Mouse (Mus musculus): ENCODE data around the gene Ccdc122. TPM values are rescaled to one million over a fixed set of nuclear protein-coding genes. Genes with fewer than 3 reads are reported as not detected.
"Not testable (repeated sequence)": the region's sequence is repeated elsewhere in the genome, so short reads cannot be mapped to it uniquely, and the experiment has no call there.

Gene Ccdc122
- polyA plus RNA-seq, 1 experiment: 2.5 TPM

DNA sequence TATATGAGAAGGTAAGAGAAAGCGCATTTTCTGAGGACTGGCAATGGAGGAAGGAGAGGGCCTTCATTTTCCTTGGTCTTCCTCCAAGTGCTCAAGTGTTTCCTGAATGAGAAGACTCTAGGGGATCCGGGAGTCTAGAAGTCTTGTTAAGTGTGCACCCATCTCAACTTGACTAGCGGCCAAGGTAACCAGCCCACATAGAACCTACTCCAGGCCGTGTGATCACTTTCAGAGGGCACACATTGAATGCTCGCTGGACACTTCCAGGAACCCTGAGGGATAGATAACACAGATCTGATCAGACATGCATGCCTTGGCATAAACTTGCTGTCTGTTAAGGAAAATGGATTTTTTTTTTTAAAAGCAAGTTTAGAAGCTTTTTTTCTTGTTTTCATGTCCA, 758 bp downstream of the Ccdc122 start:
- Histone ChIP-seq H3K27me3 (ENCODE audit: control insufficient read depth, insufficient read depth, low read length) (no peaks in the 10 kb centered on the region), H3K27ac (ENCODE audit: control insufficient read depth, insufficient read depth, low read depth, low read length) (no peak overlapping the region; the same call in 1 of the 2 replicates), H3K36me3 (ENCODE audit: control insufficient read depth, insufficient read depth, low read length) (no peaks in the 10 kb centered on the region), H3K4me1 (ENCODE audit: control insufficient read depth, insufficient read depth, low read length) (peaks cover 5% of the 10 kb centered on the region; the same call in 1 of the 2 replicates), H3K4me3 (ENCODE audit: control insufficient read depth, low read depth, low read length) (no peak overlapping the region)
- TF ChIP-seq POLR2A (IDR thresholded peaks at IDR 0.05; ENCODE audit: control insufficient read depth, low read depth, low read length) (no peak), CTCF (IDR thresholded peaks at IDR 0.05; ENCODE audit: control insufficient read depth, insufficient read depth, insufficient replicate concordance, low read depth, low read length) (no peak)

DNA sequence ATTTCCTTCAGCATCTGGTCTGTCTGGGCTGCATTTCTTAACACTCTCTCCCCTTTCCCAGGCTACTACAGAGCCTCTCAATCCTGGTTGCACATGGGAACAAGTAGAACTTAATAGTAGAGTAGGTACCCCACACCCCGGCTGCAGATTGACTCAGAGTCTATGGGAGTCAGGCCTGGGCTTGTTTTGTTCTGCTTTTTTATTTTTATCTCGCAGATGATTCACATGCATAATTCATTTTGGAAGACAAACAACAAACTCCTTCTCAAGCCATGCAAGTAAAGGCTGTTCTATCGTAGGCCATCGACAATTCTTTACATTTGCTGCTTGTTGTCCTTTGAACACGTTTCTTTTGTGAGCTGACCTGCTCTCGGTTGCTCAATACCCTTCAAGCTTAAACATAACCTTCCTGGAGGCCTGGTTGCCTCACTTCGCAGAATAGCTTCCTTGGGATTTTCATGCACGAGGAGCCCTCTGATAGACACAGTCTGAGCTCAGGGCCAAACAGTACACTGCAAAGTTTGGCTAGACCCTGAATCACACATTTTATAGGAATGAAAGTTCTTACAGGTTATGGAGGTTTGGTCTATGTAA, 1.4 kb downstream of the Ccdc122 start:
- Histone ChIP-seq H3K27me3 (ENCODE audit: control insufficient read depth, insufficient read depth, low read length) (no peaks in the 10 kb centered on the region), H3K36me3 (ENCODE audit: control insufficient read depth, insufficient read depth, low read length) (no peaks in the 10 kb centered on the region), H3K4me3 (ENCODE audit: control insufficient read depth, low read depth, low read length) (no peak overlapping the region), H3K4me1 (ENCODE audit: control insufficient read depth, insufficient read depth, low read length) (peaks cover 5% of the 10 kb centered on the region; the same call in 1 of the 2 replicates), H3K27ac (ENCODE audit: control insufficient read depth, insufficient read depth, low read depth, low read length) (peak overlapping the region; percentile 61; the same call in 1 of the 2 replicates)
- no peak for TF ChIP-seq POLR2A (IDR thresholded peaks at IDR 0.05; ENCODE audit: control insufficient read depth, low read depth, low read length)
- TF ChIP-seq CTCF (IDR thresholded peaks at IDR 0.05; ENCODE audit: control insufficient read depth, insufficient read depth, insufficient replicate concordance, low read depth, low read length): no peak

DNA sequence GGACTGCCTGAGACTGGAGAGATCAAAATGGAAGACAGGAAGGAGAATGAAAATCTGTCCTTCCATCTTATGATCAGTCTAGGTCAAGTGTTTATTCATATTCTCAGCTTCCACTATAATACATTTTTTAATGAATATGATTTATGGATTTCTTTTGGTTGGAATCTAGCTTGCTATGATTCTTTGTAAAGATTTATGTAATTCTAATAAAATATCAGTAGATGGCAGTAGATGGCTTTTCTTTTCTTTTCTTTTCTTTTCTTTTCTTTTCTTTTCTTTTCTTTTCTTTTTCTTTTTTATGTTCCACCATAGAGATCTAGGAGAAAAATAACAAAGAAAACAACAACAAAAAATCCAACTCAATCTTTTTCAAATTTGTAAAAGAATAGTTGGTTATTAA, 16.7 kb downstream of the Ccdc122 start:
- TF ChIP-seq POLR2A (IDR thresholded peaks at IDR 0.05; ENCODE audit: control insufficient read depth, low read depth, low read length) (no peak), CTCF (IDR thresholded peaks at IDR 0.05; ENCODE audit: control insufficient read depth, insufficient read depth, insufficient replicate concordance, low read depth, low read length) (no peak)
- no peaks in the 10 kb centered on the region for H3K27me3 ChIP-seq (ENCODE audit: control insufficient read depth, insufficient read depth, low read length)

DNA sequence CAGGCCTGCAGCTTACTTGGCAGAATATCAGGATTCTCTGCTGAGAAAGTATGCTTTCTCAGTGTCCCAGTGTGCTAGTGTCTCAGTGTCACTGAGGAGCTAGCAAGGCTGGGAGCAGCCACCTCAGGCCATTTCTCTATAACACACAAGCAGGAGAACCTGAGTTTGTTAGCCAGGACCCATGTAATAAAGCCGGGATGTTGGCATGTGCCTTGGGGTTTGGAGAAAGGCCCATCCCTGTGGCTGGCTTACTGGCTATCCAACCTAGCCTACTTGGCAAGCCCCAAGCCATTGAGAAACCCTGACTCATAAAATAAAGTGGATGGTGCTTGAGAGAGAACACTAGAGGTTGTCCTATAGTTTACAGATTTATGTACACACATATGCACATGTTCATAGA, 32.8 kb downstream of the Ccdc122 start:
- no peak overlapping the region for H3K27ac ChIP-seq (ENCODE audit: control insufficient read depth, insufficient read depth, low read depth, low read length)
- H3K36me3 ChIP-seq (ENCODE audit: control insufficient read depth, insufficient read depth, low read length): no peaks in the 10 kb centered on the region
- no peaks in the 10 kb centered on the region for H3K27me3 ChIP-seq (ENCODE audit: control insufficient read depth, insufficient read depth, low read length)
- H3K4me3 ChIP-seq (ENCODE audit: control insufficient read depth, low read depth, low read length): no peak overlapping the region
- TF ChIP-seq POLR2A (IDR thresholded peaks at IDR 0.05; ENCODE audit: control insufficient read depth, low read depth, low read length) (no peak), CTCF (IDR thresholded peaks at IDR 0.05; ENCODE audit: control insufficient read depth, insufficient read depth, insufficient replicate concordance, low read depth, low read length) (no peak)
- no peaks in the 10 kb centered on the region for H3K4me1 ChIP-seq (ENCODE audit: control insufficient read depth, insufficient read depth, low read length)

More for the DNA sequence above, 16.7 kb downstream of the Ccdc122 start:
- no peak overlapping the region for H3K4me3 ChIP-seq (ENCODE audit: control insufficient read depth, low read depth, low read length)
- no peak overlapping the region for H3K27ac ChIP-seq (ENCODE audit: control insufficient read depth, insufficient read depth, low read depth, low read length)
- no peaks in the 10 kb centered on the region for H3K4me1 ChIP-seq (ENCODE audit: control insufficient read depth, insufficient read depth, low read length)
- no peaks in the 10 kb centered on the region for H3K36me3 ChIP-seq (ENCODE audit: control insufficient read depth, insufficient read depth, low read length)

DNA sequence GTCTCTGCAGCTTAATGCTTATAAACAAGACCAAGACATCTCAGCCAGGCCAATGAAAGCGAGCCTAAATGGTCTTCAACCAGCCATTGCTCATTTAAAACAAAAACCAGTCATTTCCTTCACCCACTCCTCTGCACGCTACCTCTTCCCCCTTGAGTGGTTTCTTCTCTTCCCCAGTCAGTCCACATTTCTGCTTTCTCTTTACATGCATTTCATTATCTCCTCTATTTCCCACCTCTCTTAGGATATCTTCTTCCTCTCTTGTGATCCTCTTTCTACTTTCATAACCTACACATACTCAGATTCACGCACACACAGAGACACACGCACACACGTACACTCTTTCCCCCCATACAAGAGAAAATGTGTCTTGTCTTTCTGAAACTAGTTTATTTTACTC, 44.7 kb downstream of the Ccdc122 start:
- Histone ChIP-seq H3K36me3 (ENCODE audit: control insufficient read depth, insufficient read depth, low read length) (no peaks in the 10 kb centered on the region), H3K27ac (ENCODE audit: control insufficient read depth, insufficient read depth, low read depth, low read length) (no peak overlapping the region), H3K4me3 (ENCODE audit: control insufficient read depth, low read depth, low read length) (no peak overlapping the region), H3K27me3 (ENCODE audit: control insufficient read depth, insufficient read depth, low read length) (no peaks in the 10 kb centered on the region), H3K4me1 (ENCODE audit: control insufficient read depth, insufficient read depth, low read length) (no peaks in the 10 kb centered on the region)
- TF ChIP-seq CTCF (IDR thresholded peaks at IDR 0.05; ENCODE audit: control insufficient read depth, insufficient read depth, insufficient replicate concordance, low read depth, low read length) (no peak), POLR2A (IDR thresholded peaks at IDR 0.05; ENCODE audit: control insufficient read depth, low read depth, low read length) (no peak)

DNA sequence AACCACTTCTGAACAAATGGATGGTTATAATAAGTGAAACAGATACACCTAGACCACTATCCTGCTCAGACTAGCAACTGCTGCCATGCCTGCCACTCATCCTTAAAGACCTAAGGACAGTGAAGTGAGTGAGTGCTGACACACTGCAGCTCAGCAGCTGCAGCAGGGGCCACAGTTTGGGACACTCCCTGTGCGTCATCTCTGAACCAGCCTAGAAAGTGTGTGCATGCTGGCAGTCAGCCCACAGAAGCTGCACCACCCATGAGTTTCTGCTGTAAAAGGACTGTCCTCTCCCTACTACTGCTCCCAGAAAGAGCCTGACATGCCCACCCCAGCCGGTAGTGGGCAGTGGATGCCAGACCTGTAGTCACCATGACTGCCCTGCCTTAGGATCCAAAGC, 63.7 kb downstream of the Ccdc122 start:
- no peak for TF ChIP-seq CTCF (IDR thresholded peaks at IDR 0.05; ENCODE audit: control insufficient read depth, insufficient read depth, insufficient replicate concordance, low read depth, low read length)
- no peak for TF ChIP-seq POLR2A (IDR thresholded peaks at IDR 0.05; ENCODE audit: control insufficient read depth, low read depth, low read length)
- Histone ChIP-seq H3K27me3 (ENCODE audit: control insufficient read depth, insufficient read depth, low read length) (no peaks in the 10 kb centered on the region), H3K4me1 (ENCODE audit: control insufficient read depth, insufficient read depth, low read length) (no peaks in the 10 kb centered on the region), H3K36me3 (ENCODE audit: control insufficient read depth, insufficient read depth, low read length) (no peaks in the 10 kb centered on the region), H3K4me3 (ENCODE audit: control insufficient read depth, low read depth, low read length) (no peak overlapping the region), H3K27ac (ENCODE audit: control insufficient read depth, insufficient read depth, low read depth, low read length) (no peak overlapping the region)

DNA sequence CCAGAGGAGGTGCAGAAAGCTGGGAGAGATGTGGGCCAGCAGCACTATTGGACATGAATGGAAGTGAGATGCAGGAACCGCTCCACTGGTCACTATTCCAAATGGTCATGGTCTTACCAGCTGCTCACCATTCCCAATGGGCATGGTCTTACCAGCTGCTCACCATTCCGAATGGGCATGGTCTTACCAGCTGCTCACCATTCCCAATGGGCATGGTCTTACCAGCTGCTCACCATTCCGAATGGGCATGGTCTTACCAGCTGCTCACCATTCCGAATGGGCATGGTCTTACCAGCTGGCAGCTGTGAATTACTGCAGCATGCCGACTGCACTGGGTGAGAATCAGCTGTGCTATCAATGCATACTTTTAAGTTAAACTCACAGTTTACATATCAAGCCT, 74.0 kb downstream of the Ccdc122 start:
- H3K4me1 ChIP-seq (ENCODE audit: control insufficient read depth, insufficient read depth, low read length); H3K27ac ChIP-seq (ENCODE audit: control insufficient read depth, insufficient read depth, low read depth, low read length); H3K27me3 ChIP-seq (ENCODE audit: control insufficient read depth, insufficient read depth, low read length); H3K4me3 ChIP-seq (ENCODE audit: control insufficient read depth, low read depth, low read length); H3K36me3 ChIP-seq (ENCODE audit: control insufficient read depth, insufficient read depth, low read length): not testable (repeated sequence)

DNA sequence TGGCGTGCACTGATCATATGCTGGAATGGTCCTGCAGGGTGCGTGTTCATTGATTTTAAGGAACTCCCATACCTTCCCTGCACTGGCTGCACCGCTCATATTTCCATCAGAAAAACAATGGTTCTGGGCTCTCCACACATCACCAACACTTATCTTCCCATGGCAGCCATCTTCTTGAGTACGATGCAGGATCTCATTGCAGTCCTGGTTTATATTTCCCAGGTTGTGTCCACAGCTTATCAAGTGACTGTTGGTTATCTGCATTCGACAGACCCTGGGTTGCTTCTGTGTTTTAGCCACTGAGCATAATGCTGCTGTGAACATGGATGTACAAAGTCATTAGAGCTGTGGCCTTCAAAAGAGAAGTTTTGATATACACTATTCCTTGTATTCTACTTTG, 94.0 kb downstream of the Ccdc122 start:
- Histone ChIP-seq H3K27ac (ENCODE audit: control insufficient read depth, insufficient read depth, low read depth, low read length) (no peak overlapping the region), H3K27me3 (ENCODE audit: control insufficient read depth, insufficient read depth, low read length) (no peaks in the 10 kb centered on the region), H3K4me3 (ENCODE audit: control insufficient read depth, low read depth, low read length) (no peak overlapping the region), H3K4me1 (ENCODE audit: control insufficient read depth, insufficient read depth, low read length) (no peaks in the 10 kb centered on the region), H3K36me3 (ENCODE audit: control insufficient read depth, insufficient read depth, low read length) (no peaks in the 10 kb centered on the region)
- TF ChIP-seq POLR2A (IDR thresholded peaks at IDR 0.05; ENCODE audit: control insufficient read depth, low read depth, low read length) (no peak), CTCF (IDR thresholded peaks at IDR 0.05; ENCODE audit: control insufficient read depth, insufficient read depth, insufficient replicate concordance, low read depth, low read length) (no peak)
